Mouse (Mus musculus) activated CD4-positive, CD25-positive, alpha-beta regulatory T cell, adult 4 months (primary cell): ENCODE results near the gene Pon1. TPM values are rescaled to one million over a fixed set of nuclear protein-coding genes. Genes with fewer than 3 reads are reported as not detected.

Experiments
- ATAC-seq: one replicate; pipeline ENCODE4 v1.8.0; 2017
- polyA plus RNA-seq, 2 experiments: library from polyadenylated mRNA; unstranded; fragments of 100-300 nt; shearing (Covaris generic); gene quantifications; one replicate each; pipeline ENCODE4 v1.2.1; 2017

The Pon1 gene
- polyA plus RNA-seq, 2 experiments from 2014 or later = not detected

- ATAC-seq = no peak
Measured at GRCm38 (mm10) chr6:5120229-5120628, 73.5 kb downstream of the Pon1 start.

GRCm38 (mm10) chr6:5119181-5119910 is 74.4 kb downstream of the Pon1 start:
- ATAC-seq = no peak

Other genes starting within 250 kb of the Pon1 start
- gene Pon3, start 62.3 kb upstream of the Pon1 start, polyA plus RNA-seq = 10 to 100 TPM; 22.0 to 28.1 TPM
- gene Pon2, start 104.5 kb upstream of the Pon1 start, polyA plus RNA-seq = 10 to 100 TPM; 66.2 to 71.5 TPM
- gene Asb4, start 189.4 kb upstream of the Pon1 start, polyA plus RNA-seq = not detected